Mouse (Mus musculus): ENCODE data around the gene Fam189a1.

The Fam189a1 gene

GRCm38 (mm10) chr7:64808876-64809275, 347.5 kb downstream of the Fam189a1 start:
- no peak for DNase-seq

- DNase-seq, result peak in 1 of 2 experiments; percentile 6
Measured at GRCm38 (mm10) chr7:64805100-64805499, 351.3 kb downstream of the Fam189a1 start.

GRCm38 (mm10) chr7:64795554-64795953, 360.8 kb downstream of the Fam189a1 start:
- DNase-seq, result no peak

- peak; percentile 21 to 37 for DNase-seq
Measured at GRCm38 (mm10) chr7:64792031-64792430, 364.3 kb downstream of the Fam189a1 start.

- DNase-seq, result no peak
Measured at GRCm38 (mm10) chr7:64791145-64791544, 365.2 kb downstream of the Fam189a1 start.

- DNase-seq, result no peak
Measured at GRCm38 (mm10) chr7:64785040-64785439, 371.3 kb downstream of the Fam189a1 start.

- DNase-seq, result no peak
Measured at GRCm38 (mm10) chr7:64779501-64779900, 376.9 kb downstream of the Fam189a1 start.

- DNase-seq, result no peak
Measured at GRCm38 (mm10) chr7:64776708-64777489, 379.5 kb downstream of the Fam189a1 start.

GRCm38 (mm10) chr7:64773465-64773864, 382.9 kb downstream of the Fam189a1 start:
- no peak for DNase-seq

- DNase-seq, result peak; percentile 52 to 60
Measured at GRCm38 (mm10) chr7:64770779-64771390, 385.5 kb downstream of the Fam189a1 start.

- no peak for DNase-seq
Measured at GRCm38 (mm10) chr7:64769768-64770167, 386.6 kb downstream of the Fam189a1 start.

GRCm38 (mm10) chr7:64765595-64765994, 390.8 kb downstream of the Fam189a1 start:
- DNase-seq, result no peak

- no peak for DNase-seq
Measured at GRCm38 (mm10) chr7:64755141-64755540, 401.2 kb downstream of the Fam189a1 start.

GRCm38 (mm10) chr7:64754161-64754560, 402.2 kb downstream of the Fam189a1 start:
- DNase-seq, result peak; percentile 20 to 49

- no peak for DNase-seq
Measured at GRCm38 (mm10) chr7:64753678-64754077, 402.7 kb downstream of the Fam189a1 start.

GRCm38 (mm10) chr7:64752133-64752532, 404.2 kb downstream of the Fam189a1 start:
- DNase-seq, result no peak

- DNase-seq, result peak; percentile 72 to 80
Measured at GRCm38 (mm10) chr7:64751465-64751864, 404.9 kb downstream of the Fam189a1 start.

- DNase-seq, result no peak
Measured at GRCm38 (mm10) chr7:64743610-64744009, 412.8 kb downstream of the Fam189a1 start.

GRCm38 (mm10) chr7:64741333-64742307, 414.8 kb downstream of the Fam189a1 start:
- DNase-seq, result peak; percentile 89 to 90

- DNase-seq, result no peak
Measured at GRCm38 (mm10) chr7:64739131-64739530, 417.2 kb downstream of the Fam189a1 start.

GRCm38 (mm10) chr7:64729785-64730184, 426.6 kb downstream of the Fam189a1 start:
- peak; percentile 79 to 80 for DNase-seq

GRCm38 (mm10) chr7:64728816-64729215, 427.6 kb downstream of the Fam189a1 start:
- DNase-seq, result no peak

GRCm38 (mm10) chr7:64728181-64728591, 428.2 kb downstream of the Fam189a1 start:
- DNase-seq, result no peak
